ENCODE assay signal across 9 mouse cellular contexts in the genomic region with DNA sequence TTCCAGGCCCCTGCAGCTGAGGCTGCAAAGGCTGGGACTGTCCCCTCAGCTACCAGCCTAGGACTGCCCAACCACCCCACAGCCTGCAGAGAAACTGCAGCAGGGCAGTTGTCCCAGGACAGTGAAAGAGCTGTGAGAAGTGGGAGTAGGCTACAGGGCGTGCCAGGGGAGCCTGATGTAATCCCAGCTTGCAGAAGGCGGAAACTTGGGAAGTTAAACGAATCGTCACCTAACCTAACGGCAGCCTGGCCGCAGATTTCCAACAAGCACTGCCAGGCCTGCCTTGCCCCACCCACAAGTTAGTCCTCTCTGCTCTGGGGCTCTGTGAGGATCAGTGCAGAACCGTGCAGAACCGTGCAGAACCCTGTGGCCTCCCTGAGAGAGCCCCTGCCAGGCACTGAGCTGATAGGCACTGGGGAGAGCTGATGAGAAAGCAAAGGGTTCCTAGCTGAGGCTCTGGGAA. TPM values are rescaled to one million over a fixed set of nuclear protein-coding genes. Genes with fewer than 3 reads are reported as not detected.
DNase-seq lines count a peak whose midpoint lies in the region; ATAC-seq and TF ChIP-seq lines count a peak whose summit lies in the region.
"Had no signal": no experiment of that assay in that cellular context is flagged by ENCODE, and none has a peak within 500 bp of the region (broad histone marks: within the 10 kb centered on the region; RNA-seq: fewer than 3 reads in every experiment).

No protein-coding gene starts in this region.

- WGBS in hindbrain, postnatal 0 days = 38% methylated on average over 8 of the region's 8 CpGs
- 7% methylated on average over 8 of the region's 8 CpGs for WGBS in lung, embryonic 14.5 days

- ATAC-seq in hindbrain, postnatal 0 days = peak; percentile 48
- ATAC-seq in lung, embryonic 14.5 days (ENCODE audit: insufficient read depth) = peak; percentile 82

- DNase-seq in cerebellum, postnatal 25 days = peak; percentile 8 to 15
- DNase-seq in cerebellum, postnatal 4 days (ENCODE audit: low spot score in 2 of 2) = no peak
- peak; percentile 77 for DNase-seq in gastrocnemius, adult 18-20 months (ENCODE audit: low spot score)
- no peak for DNase-seq in hindbrain, postnatal 0 days (ENCODE audit: low spot score)
- DNase-seq in lung, embryonic 14.5 days = peak; percentile 82
- peak; percentile 68 to 72 for DNase-seq in urinary bladder, postnatal 4 days (ENCODE audit: low spot score in 2 of 2)
- DNase-seq in yolk sac, embryonic 10.5 days (ENCODE audit: low spot score) = no peak

- peaks cover 55% of the 10 kb centered on the region for H3K4me1 ChIP-seq in E14TG2a.4 (replicated peaks; ENCODE audit: low read depth, low read length)
- H3K4me1 ChIP-seq in hindbrain, postnatal 0 days (ENCODE audit: insufficient read depth, low read length) = peaks cover 27% of the 10 kb centered on the region
- peaks cover 56% of the 10 kb centered on the region for H3K4me1 ChIP-seq in lung, embryonic 14.5 days (ENCODE audit: insufficient read depth)

- peak overlapping the region; percentile 57 for H3K27ac ChIP-seq in hindbrain, postnatal 0 days
- peak overlapping the region; percentile 92 for H3K27ac ChIP-seq in lung, embryonic 14.5 days (ENCODE audit: low read depth)

- 0 out of 2 replicates have a peak overlapping the region, but pooled peaks have one; percentile 24 for H3K9ac ChIP-seq in hindbrain, postnatal 0 days (replicated peaks; ENCODE audit: low read length)
- peak overlapping the region; percentile 47 for H3K9ac ChIP-seq in lung, embryonic 14.5 days

- H3K27me3 ChIP-seq in E14TG2a.4 (ENCODE audit: insufficient read depth, low read length) = peaks cover 74% of the 10 kb centered on the region
- H3K27me3 ChIP-seq in hindbrain, postnatal 0 days (ENCODE audit: insufficient read depth, low read length) = no peaks in the 10 kb centered on the region
- H3K27me3 ChIP-seq in lung, embryonic 14.5 days (ENCODE audit: insufficient read depth, low read length) = no peaks in the 10 kb centered on the region

- H3K9me3 ChIP-seq in E14TG2a.4 (ENCODE audit: low read length) = no peaks in the 10 kb centered on the region
- H3K9me3 ChIP-seq in hindbrain, postnatal 0 days (ENCODE audit: low read length) = no peaks in the 10 kb centered on the region
- H3K9me3 ChIP-seq in lung, embryonic 14.5 days (ENCODE audit: low read depth, low read length) = no peaks in the 10 kb centered on the region

- TF ChIP-seq CTCF in E14TG2a.4 (conservative IDR thresholded peaks at IDR 0.05; ENCODE audit: low read length) = no peak
- TF ChIP-seq CTCF in hindbrain, postnatal 0 days (IDR thresholded peaks at IDR 0.05; ENCODE audit: low read depth) = no peak
- TF ChIP-seq CTCF in lung, embryonic 14.5 days (IDR thresholded peaks at IDR 0.05; ENCODE audit: low read depth) = no peak

- peak overlapping the region; percentile 43 for H3K4me3 ChIP-seq in E14TG2a.4 (replicated peaks; ENCODE audit: low read length)
- H3K4me3 ChIP-seq in hindbrain, postnatal 0 days (ENCODE audit: low read length) = no peak overlapping the region
- H3K4me3 ChIP-seq in lung, embryonic 14.5 days (ENCODE audit: low read depth, low read length) = no peak overlapping the region

- no peak overlapping the region for H3K4me2 ChIP-seq in hindbrain, postnatal 0 days (ENCODE audit: low read depth, low read length)
- peak overlapping the region; percentile 32; the same call in 1 of the 2 replicates for H3K4me2 ChIP-seq in lung, embryonic 14.5 days

- H3K36me3 ChIP-seq in E14TG2a.4 (ENCODE audit: insufficient read depth, low read length) = no peaks in the 10 kb centered on the region
- no peaks in the 10 kb centered on the region for H3K36me3 ChIP-seq in hindbrain, postnatal 0 days (ENCODE audit: insufficient read depth, low read length)
- no peaks in the 10 kb centered on the region for H3K36me3 ChIP-seq in lung, embryonic 14.5 days (ENCODE audit: insufficient read depth)

RNA-seq across cellular contexts. Expression of a gene that starts 7.6 kb away (rescaled TPM):
- total RNA-seq in gastrocnemius, adult 18-20 months (2021) = 1 to 10 TPM; 8.3 TPM
- 33.7 and 35.0 TPM in 2 replicates for total RNA-seq in hindbrain, postnatal 0 days (2014; rRNA removed)
- polyA plus RNA-seq in hindbrain, postnatal 0 days (2015; fragmentation: Nextera tagmentation; extraction: Ambion mirVana) = 9.0 and 10.9 TPM in 2 replicates
- polyA plus RNA-seq in lung, embryonic 14.5 days (2014; fragmentation: Nextera tagmentation; extraction: Ambion mirVana) = 2.5 and 3.4 TPM in 2 replicates
- total RNA-seq: common myeloid progenitor, adult 5-6 weeks had no signal

RNA-seq across cellular contexts. Expression of a gene that starts 56.5 kb away (rescaled TPM):
- not detected for total RNA-seq in gastrocnemius, adult 18-20 months (2021)
- 5.1 and 5.9 TPM in 2 replicates for total RNA-seq in hindbrain, postnatal 0 days (2014; rRNA removed)
- polyA plus RNA-seq in hindbrain, postnatal 0 days (2015; fragmentation: Nextera tagmentation; extraction: Ambion mirVana) = 1.7 and 2.0 TPM in 2 replicates
- polyA plus RNA-seq in lung, embryonic 14.5 days (2014; fragmentation: Nextera tagmentation; extraction: Ambion mirVana) = 14.1 TPM in 2 replicates

Comparison
In these comparisons a context has a peak if more than half of its experiments do, and no peak if none do; other contexts are left out.
1. DNase-seq: peak in cerebellum, postnatal 25 days (2 of 2), gastrocnemius, adult 18-20 months (single experiment), lung, embryonic 14.5 days (single experiment) and urinary bladder, postnatal 4 days (2 of 2); none in cerebellum, postnatal 4 days (0 of 2), hindbrain, postnatal 0 days (single experiment) and yolk sac, embryonic 10.5 days (single experiment).